Mouse (Mus musculus): ENCODE data around the gene Olfr1037.
"Not testable (repeated sequence)": the region's sequence is repeated elsewhere in the genome, so short reads cannot be mapped to it uniquely, and the experiment has no call there.

The Olfr1037 gene

DNA sequence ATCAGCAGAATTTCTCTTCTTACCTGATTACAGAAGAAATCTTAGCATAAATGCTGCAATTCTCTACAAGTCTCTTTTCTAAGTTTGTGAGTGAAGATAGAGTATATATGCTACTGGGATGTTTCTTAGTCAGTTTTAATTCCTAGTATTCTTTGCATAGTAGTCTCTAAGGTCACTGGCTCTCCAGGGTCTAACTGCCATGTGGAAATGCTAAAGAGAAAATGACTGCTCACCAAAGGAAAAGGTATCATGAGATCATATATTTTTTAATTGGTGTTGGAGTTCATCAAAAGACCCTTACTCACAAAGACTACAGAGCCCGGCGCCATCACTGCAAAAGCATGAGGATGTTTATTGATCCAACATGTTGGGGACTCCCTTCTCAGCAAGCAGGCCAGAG, at the start of gene Olfr1037:
TSS of gene Olfr1037 (minus strand) at position 101 of the 400 bp plus-strand sequence.
- no peak for DNase-seq (ENCODE audit: low read depth in 1 of 2, low spot score in 2 of 2)

DNA sequence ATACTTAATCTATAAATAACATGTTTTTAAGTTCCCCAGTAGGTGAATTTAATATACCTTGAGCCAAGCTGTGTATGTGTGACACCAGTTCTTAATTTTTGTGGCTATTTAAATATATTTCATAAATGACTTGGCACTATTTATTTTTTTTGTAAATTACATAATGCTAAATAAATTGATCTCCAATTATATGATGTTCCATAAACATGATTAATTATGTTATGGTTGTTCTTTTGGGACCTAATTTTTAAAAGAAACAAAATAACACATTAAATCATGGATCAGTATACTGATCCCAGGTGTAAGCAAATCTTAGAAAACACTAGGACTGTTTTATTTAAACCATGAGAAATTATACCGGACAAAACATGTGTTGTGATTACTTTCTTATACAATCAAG, 48.6 kb upstream of the Olfr1037 start, which contains the start of gene Olfr1039:
TSS of gene Olfr1039 (minus strand) at position 101 of the 400 bp plus-strand sequence.
- DNase-seq (ENCODE audit: low read depth in 1 of 2, low spot score in 2 of 2) = no peak

DNA sequence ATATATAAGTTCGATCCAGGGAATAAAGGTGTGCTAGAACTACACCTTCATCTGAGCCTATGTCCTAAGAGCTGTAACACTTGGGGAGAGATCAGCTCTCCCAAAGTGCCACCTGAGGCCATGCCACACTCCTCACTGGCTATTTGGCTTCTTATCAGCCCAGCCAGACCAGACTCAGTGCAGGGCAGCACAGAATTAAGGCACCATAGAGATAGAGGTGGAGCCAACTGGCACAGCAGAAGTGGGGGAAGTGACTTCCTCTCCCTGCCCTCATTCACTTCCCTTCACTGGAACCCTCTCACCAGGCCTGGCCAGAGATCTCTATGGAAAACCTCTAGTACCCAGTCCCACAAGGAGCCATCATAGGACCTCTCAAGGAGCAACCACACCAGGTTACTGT, 6.7 kb downstream of the Olfr1037 start:
- not testable (repeated sequence) for DNase-seq (ENCODE audit: low read depth in 1 of 2, low spot score in 2 of 2)

DNA sequence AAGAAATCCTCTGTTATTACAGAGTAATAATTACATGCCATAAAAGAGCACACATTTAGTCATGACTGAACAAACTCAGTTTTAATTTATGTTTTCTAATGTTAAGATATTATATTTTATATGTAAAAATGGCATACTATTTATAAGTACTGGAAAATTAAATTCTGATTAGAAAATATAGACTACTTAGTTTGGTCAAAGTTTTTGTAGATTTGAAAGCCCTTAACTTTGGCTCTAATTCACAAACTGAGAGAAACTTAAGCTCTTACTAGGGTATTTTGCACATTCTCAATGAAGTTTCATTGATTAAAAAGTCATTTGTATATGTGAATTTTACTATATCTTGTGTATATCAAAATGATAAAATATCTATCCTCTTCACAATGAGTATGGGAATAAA, 13.5 kb downstream of the Olfr1037 start, which contains the start of gene Olfr1036:
TSS of gene Olfr1036 (plus strand) at position 301 of the 400 bp plus-strand sequence.
- not testable (repeated sequence) for DNase-seq (ENCODE audit: low read depth in 1 of 2, low spot score in 2 of 2)

DNA sequence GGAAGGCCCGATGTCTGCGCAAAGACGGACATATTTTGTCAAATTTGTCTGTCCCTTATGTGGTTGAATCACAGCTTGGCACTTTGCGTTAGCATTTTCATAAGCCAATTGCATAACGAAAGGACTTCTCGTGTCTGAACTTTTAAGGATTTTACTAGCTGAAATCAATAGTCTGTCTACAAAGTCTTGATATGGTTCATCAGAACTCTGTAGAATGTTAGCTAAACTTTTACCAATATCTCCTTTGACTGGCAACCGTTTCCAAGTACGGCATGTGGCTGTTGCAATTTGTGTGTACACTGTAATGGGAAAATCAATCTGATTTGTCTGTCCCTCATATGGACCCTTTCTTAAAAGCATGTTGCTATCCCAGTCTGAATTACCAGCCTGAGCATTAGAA, 17.0 kb downstream of the Olfr1037 start:
- DNase-seq (ENCODE audit: low read depth in 1 of 2, low spot score in 2 of 2) = no peak

DNA sequence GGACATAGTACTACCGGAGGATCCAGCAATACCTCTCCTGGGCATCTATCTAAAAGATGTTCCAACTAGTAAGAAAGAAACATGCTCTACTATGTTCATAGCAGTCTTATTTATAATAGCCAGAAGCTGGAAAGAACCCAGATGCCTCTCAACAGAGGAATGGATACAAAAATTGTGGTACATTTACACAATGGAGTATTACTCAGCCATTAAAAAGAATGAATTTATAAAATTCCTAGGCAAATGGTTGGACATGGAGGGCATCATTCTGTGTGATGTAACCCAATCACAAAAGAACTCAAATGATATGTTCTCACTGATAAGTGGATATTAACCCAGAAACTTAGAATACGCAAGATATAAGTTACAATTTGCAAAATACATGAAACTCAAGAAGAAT, 23.4 kb downstream of the Olfr1037 start:
- not testable (repeated sequence) for DNase-seq (ENCODE audit: low read depth in 1 of 2, low spot score in 2 of 2)

DNA sequence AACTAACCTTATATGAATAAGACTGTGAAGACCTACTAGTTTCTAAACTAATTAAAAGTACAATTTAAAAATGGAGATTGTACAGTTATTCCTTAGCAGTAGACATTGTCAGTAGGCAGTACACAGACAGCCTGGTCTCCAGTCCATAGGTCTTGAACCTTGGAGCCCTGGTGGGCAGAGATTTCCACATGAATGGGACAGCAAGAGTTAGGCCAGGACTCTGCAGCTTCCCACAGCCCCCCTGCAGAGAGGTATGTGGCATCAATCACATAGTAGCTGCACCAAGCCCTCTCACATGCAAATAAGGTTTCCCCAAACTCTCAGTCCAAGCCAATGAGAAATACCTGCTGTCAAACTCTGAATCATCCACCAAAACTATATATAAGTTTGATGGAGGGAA, 36.4 kb downstream of the Olfr1037 start:
- not testable (repeated sequence) for DNase-seq (ENCODE audit: low read depth in 1 of 2, low spot score in 2 of 2)

DNA sequence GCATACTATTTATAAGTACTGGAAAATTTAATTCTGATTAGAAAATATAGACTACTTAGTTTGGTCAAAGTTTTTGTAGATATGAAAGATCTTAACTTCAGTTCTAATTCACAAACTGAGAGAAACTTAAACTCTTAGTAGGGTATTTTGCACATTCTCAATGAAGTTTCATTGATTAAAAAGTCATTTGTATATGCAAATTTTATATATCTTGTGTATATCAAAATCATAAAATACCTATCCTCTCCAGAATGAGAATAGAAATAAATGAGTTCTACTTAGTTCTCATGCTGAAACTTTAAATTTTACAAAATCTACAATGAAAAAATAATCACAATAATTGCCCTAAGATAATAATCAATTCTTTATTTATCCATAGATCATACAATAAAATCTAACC, 41.6 kb downstream of the Olfr1037 start, which contains the start of gene Olfr1034:
TSS of gene Olfr1034 (plus strand) at position 301 of the 400 bp plus-strand sequence.
- DNase-seq (ENCODE audit: low read depth in 1 of 2, low spot score in 2 of 2) = no peak

Measured in monocyte, adult 2 months (primary cell).